Mouse (Mus musculus) spleen, adult 2 months (tissue): ENCODE data around the gene Ubash3b.

Experiments
- CTCF ChIP-seq: fragments of 200-500 bp; IDR thresholded peaks from 2 replicates; pipeline ENCODE4 v1.5.1; 2011; ENCODE audit warnings: mild to moderate bottlenecking, inconsistent platforms; ENCODE audit not compliant: insufficient read depth, insufficient read length, insufficient replicate concordance; ENCODE audit errors: extremely low read depth
- POLR2A ChIP-seq: fragments of 200-500 bp; IDR thresholded peaks from 2 replicates; pipeline ENCODE4 v1.6.1; 2011; ENCODE audit warnings: low read depth, low read length, inconsistent platforms

- TF ChIP-seq CTCF (no peak), POLR2A (no peak)
Measured at GRCm38 (mm10) chr9:41048820-41049219, 112.7 kb downstream of the Ubash3b start.
